Mouse (Mus musculus) gastrocnemius, postnatal 4 days (tissue): ENCODE measurements around the gene Olfr1251. TPM values are rescaled to one million over a fixed set of nuclear protein-coding genes. Genes with fewer than 3 reads are reported as not detected.
"Not testable (repeated sequence)": the region's sequence is repeated elsewhere in the genome, so short reads cannot be mapped to it uniquely, and the experiment has no call there.

Experiments used
- DNase-seq, 2 experiments: peaks; one replicate each; pipeline ENCODE4 v3.0.0; 2021 to 2022; ENCODE audit warnings: low spot score in 2 of 2, mixed read lengths in 2 of 2
- long read RNA-seq, 2 experiments: library from polyadenylated mRNA; stranded (forward); transcript quantifications; one replicate each; pipeline ENCODE4 v2.0.0; 2021
- total RNA-seq, 2 experiments: library from RNA; stranded (reverse); gene quantifications; 2 replicates each; pipeline ENCODE4 v1.2.3; 2021

The Olfr1251 gene
- not detected for total RNA-seq
- long read RNA-seq, experiment 1 = 0 reads
- long read RNA-seq, experiment 2 = 0 reads

GRCm38 (mm10) chr2:89671836-89672235, at the start of gene Olfr1251:
Gene Olfr1251, minus strand, starts transcription at chr2:89671936.
- no peak for DNase-seq

GRCm38 (mm10) chr2:89691980-89692379, 20.2 kb upstream of the Olfr1251 start:
- DNase-seq = no peak

- DNase-seq = no peak
Observed at GRCm38 (mm10) chr2:89661367-89661766, 10.4 kb downstream of the Olfr1251 start, which contains the start of gene Olfr1250. Gene Olfr1250, minus strand, starts transcription at chr2:89661467.

GRCm38 (mm10) chr2:89634883-89635282, 36.9 kb downstream of the Olfr1251 start, which contains the start of gene Olfr1249:
Gene Olfr1249, minus strand, starts transcription at chr2:89634983.
- DNase-seq = no peak

GRCm38 (mm10) chr2:89618145-89618544, 53.6 kb downstream of the Olfr1251 start, which contains the start of gene Olfr1248:
Gene Olfr1248, minus strand, starts transcription at chr2:89618245.
- not testable (repeated sequence) for DNase-seq

Other genes starting within 250 kb of the Olfr1251 start
- not detected for gene Olfr1240, start 228.9 kb downstream of the Olfr1251 start, total RNA-seq
- gene Olfr1241, start 184.8 kb downstream of the Olfr1251 start, total RNA-seq = not detected
- gene Olfr1242, start 173.6 kb downstream of the Olfr1251 start, total RNA-seq = not detected
- not detected for gene Olfr1243, start 140.4 kb downstream of the Olfr1251 start, total RNA-seq
- gene Olfr1245, start 93.5 kb downstream of the Olfr1251 start, total RNA-seq = not detected
- gene Olfr1246, start 78.8 kb downstream of the Olfr1251 start, total RNA-seq = not detected
- gene Olfr1247, start 57.8 kb downstream of the Olfr1251 start, total RNA-seq = under 1 TPM; 0.07 to 0.08 TPM
- not detected for gene Olfr1248, start 53.7 kb downstream of the Olfr1251 start, total RNA-seq
- gene Olfr1249, start 37.0 kb downstream of the Olfr1251 start, total RNA-seq = not detected
- not detected for gene Olfr1250, start 10.5 kb downstream of the Olfr1251 start, total RNA-seq
- gene Olfr1252, start 53.1 kb upstream of the Olfr1251 start, total RNA-seq = not detected
- gene Olfr1253, start 85.2 kb upstream of the Olfr1251 start, total RNA-seq = not detected
- not detected for gene Olfr1254, start 121.7 kb upstream of the Olfr1251 start, total RNA-seq
- gene Olfr1255, start 140.1 kb upstream of the Olfr1251 start, total RNA-seq = not detected
- gene Olfr1256, start 169.6 kb upstream of the Olfr1251 start, total RNA-seq = not detected
- gene Olfr48, start 176.3 kb upstream of the Olfr1251 start, total RNA-seq = not detected
- gene Olfr1257, start 206.5 kb upstream of the Olfr1251 start, total RNA-seq = not detected